Mouse (Mus musculus) kidney, adult 2 months (tissue): Measurements from ENCODE around the gene Dtnb. TPM values are rescaled to one million over a fixed set of nuclear protein-coding genes. Genes with fewer than 3 reads are reported as not detected.

Source experiments
- DNase-seq: peaks from one replicate; pipeline ENCODE4 v3.0.0; 2021
- H3K27ac ChIP-seq: fragments of 200-500 bp; 2 replicates; pipeline ENCODE4 v1.5.1; 2012; ENCODE audit warnings: low read depth, low read length, control low read depth, inconsistent platforms; ENCODE audit not compliant: insufficient read depth
- H3K27me3 ChIP-seq: fragments of 200-500 bp; replicated peaks from 2 replicates; pipeline ENCODE4 v1.6.1; 2012; ENCODE audit warnings: mild to moderate bottlenecking, moderate library complexity, low read length, inconsistent platforms; ENCODE audit not compliant: control insufficient read depth, insufficient read depth
- H3K36me3 ChIP-seq: fragments of 200-500 bp; 2 replicates; pipeline ENCODE4 v1.6.1; 2012; ENCODE audit warnings: mild to moderate bottlenecking, moderate library complexity, low read length, inconsistent platforms; ENCODE audit not compliant: control insufficient read depth, insufficient read depth
- H3K4me1 ChIP-seq: fragments of 200-500 bp; 2 replicates; pipeline ENCODE4 v1.6.1; 2011; ENCODE audit warnings: low read length; ENCODE audit not compliant: control insufficient read depth, insufficient read depth
- H3K4me3 ChIP-seq: fragments of 200-500 bp; 2 replicates; pipeline ENCODE4 v1.5.1; 2011; ENCODE audit warnings: mild to moderate bottlenecking, low read depth, low read length, control low read depth; ENCODE audit not compliant: insufficient read depth
- CTCF ChIP-seq: fragments of 200-500 bp; conservative IDR thresholded peaks from 2 replicates; pipeline ENCODE4 v1.5.1; 2011; ENCODE audit warnings: low read depth, mild to moderate bottlenecking, control low read depth, low read length, moderate library complexity, mixed read lengths; ENCODE audit not compliant: insufficient read depth, insufficient read length
- POLR2A ChIP-seq: fragments of 200-500 bp; IDR thresholded peaks from one replicate; pipeline ENCODE4 v1.6.1; 2011; ENCODE audit warnings: low read depth, low read length, control low read depth
- WGBS: fragments of 180-500 bp; shearing (Covaris S2); methylation state at CpG from one replicate; pipeline ENCODE4 v1.1.7; 2018; 5-methylcytosine and 5-hydroxymethylcytosine counted together
- polyA plus RNA-seq: library from polyadenylated mRNA; depleted of rRNA; stranded (reverse); fragments of >200 nt; gene quantifications from 2 replicates; pipeline ENCODE4 v1.2.3, GENCODE M21; 2012

The Dtnb gene
- polyA plus RNA-seq, 1 experiment: 60.5 TPM

DNA sequence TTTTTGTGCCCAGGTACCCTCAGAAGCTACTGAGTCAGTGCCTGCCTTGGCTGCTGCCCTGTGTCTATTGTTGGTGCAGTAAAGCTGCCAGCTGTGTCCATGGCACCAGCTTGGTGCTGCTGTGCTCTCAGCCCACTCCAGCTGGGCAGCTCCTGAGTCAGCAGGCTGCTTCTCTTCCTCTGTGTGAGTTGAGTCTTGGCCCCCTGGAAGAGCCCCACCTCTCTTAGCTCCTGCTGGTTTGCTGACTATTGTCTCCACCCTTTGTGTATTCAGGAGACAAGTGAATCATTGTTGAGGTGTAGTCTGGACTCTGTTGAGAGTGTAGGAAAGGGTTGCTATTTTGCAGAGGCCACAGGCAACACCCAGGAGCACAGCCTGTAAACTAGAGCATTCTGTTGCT lies 90.5 kb downstream of the Dtnb start:
- H3K27me3 ChIP-seq: no peaks in the 10 kb centered on the region
- no peaks in the 10 kb centered on the region for H3K36me3 ChIP-seq
- no peak for DNase-seq
- H3K4me3 ChIP-seq: no peak overlapping the region
- H3K4me1 ChIP-seq: no peaks in the 10 kb centered on the region
- no peak for TF ChIP-seq POLR2A
- no peak overlapping the region for H3K27ac ChIP-seq

DNA sequence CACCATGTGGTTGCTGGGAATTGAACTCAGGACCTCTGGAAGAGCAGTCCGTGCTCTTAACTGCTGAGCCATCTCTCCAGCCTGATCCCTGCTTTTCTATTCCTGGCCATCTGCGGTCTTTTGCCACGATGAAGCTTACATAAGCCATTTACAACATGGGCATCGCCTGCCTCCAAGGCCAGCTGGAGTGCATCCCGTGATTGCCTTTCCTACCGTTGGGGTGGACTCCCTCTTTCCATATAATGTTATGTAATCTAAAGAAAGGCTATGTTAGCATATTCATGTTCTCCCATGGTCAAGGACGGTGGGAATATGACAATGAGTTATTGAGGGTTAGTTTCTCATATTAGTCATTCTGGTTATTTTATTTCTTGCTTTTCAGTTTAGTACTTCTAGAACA lies 91.2 kb downstream of the Dtnb start:
- no peak for DNase-seq
- H3K4me1 ChIP-seq: no peaks in the 10 kb centered on the region
- no peak overlapping the region for H3K4me3 ChIP-seq
- no peaks in the 10 kb centered on the region for H3K36me3 ChIP-seq
- TF ChIP-seq POLR2A (no peak), CTCF (no peak)
- H3K27me3 ChIP-seq: no peaks in the 10 kb centered on the region
- H3K27ac ChIP-seq: no peak overlapping the region
- WGBS: 91% methylated on average over 7 of the region's 7 CpGs

DNA sequence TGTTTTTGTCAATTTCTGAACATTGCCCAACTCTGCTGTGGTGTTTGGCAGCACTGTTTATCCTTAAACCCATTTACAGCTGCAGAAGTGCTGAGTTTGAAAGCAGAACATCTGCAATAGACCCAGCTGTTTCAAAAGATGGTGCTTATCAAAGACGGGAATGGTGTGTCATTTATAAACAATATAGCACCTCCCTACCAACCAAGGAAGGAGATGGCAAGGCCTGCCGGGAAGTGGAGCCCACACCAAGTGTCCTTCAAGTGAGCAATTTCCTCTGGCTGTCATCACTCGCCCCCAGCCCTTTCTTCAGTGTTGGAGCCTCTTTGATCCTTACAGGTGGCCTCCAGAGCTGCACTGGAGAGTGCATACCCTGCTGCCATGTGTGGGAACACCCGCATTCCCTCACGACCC lies 97.8 kb downstream of the Dtnb start:
- no peak overlapping the region for H3K4me3 ChIP-seq
- 63% methylated on average over 5 of the region's 5 CpGs for WGBS
- H3K4me1 ChIP-seq: no peaks in the 10 kb centered on the region
- H3K36me3 ChIP-seq: no peaks in the 10 kb centered on the region
- H3K27me3 ChIP-seq: no peaks in the 10 kb centered on the region
- no peak overlapping the region for H3K27ac ChIP-seq
- DNase-seq: no peak
- TF ChIP-seq POLR2A: no peak

DNA sequence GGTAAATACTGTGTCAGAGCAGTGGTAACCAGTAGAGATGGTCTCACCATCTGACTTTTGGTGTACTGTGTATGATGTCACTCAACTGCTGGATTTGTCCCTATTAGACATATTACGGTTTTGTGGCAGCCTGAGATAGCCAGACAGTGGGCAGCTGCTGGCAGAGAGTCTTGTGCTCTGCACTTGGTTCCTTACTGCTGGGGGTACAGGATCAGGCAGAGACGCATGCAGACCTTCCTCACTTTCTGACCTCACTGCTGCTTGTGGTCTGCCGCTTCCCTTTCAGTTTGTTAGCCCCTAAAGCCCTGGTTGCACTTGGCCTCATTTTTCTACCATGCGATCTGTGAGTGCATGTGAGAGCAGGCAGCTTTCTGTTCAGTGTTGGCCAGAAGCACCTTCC lies 98.9 kb downstream of the Dtnb start:
- Histone ChIP-seq H3K4me1 (no peaks in the 10 kb centered on the region), H3K27ac (no peak overlapping the region), H3K36me3 (no peaks in the 10 kb centered on the region), H3K27me3 (no peaks in the 10 kb centered on the region), H3K4me3 (no peak overlapping the region)
- TF ChIP-seq POLR2A (no peak), CTCF (no peak)
- no peak for DNase-seq
- 91% methylated on average over 4 of the region's 4 CpGs for WGBS

DNA sequence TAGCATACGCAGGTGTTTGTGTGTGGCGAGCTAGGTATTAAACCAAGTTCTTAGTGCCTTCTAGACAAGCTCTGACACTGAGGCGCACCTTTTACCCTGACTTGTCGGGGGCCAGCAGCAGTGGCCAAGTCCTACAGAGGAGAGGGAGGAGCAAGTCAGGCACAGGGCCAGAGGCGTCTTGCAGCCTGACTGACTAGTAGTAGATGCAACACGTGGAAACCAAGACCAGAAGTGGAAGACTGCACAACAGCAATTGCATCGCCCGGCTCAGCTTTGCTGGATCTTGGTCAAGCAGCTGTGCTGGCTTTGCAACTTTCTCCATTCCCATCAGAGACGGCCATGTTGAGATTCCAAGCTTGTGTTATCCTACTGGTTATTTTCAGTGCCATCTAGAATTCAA lies 100.6 kb downstream of the Dtnb start:
- Histone ChIP-seq H3K27me3 (no peaks in the 10 kb centered on the region), H3K27ac (no peak overlapping the region), H3K36me3 (no peaks in the 10 kb centered on the region), H3K4me3 (no peak overlapping the region), H3K4me1 (no peaks in the 10 kb centered on the region)
- no peak for TF ChIP-seq CTCF
- TF ChIP-seq POLR2A: no peak
- DNase-seq: no peak
- WGBS: 87% methylated on average over 9 of the region's 9 CpGs

DNA sequence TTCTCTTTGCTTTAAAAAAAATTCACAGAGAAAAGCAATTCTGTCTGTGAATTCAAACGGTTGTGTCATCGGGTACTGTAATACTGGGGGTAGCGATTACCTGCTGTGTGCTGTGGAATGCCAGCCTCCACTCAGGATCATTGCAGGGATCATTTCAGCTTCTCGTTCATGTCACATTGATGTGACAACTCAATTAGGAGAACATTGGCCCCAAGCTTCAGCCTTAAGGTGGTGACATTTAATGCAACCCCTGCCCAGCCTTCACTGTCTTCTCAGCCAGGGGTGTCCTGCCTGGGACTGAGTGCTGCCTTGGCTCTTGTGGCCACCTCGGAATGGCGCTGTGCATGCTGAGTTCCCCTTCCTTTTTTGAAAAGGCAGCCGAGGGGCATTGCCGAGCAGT lies 101.7 kb downstream of the Dtnb start:
- H3K36me3 ChIP-seq: no peaks in the 10 kb centered on the region
- DNase-seq: no peak
- H3K27me3 ChIP-seq: no peaks in the 10 kb centered on the region
- TF ChIP-seq POLR2A (no peak), CTCF (no peak)
- H3K27ac ChIP-seq: no peak overlapping the region
- WGBS: 75% methylated on average over 8 of the region's 8 CpGs
- H3K4me3 ChIP-seq: no peak overlapping the region
- no peaks in the 10 kb centered on the region for H3K4me1 ChIP-seq

DNA sequence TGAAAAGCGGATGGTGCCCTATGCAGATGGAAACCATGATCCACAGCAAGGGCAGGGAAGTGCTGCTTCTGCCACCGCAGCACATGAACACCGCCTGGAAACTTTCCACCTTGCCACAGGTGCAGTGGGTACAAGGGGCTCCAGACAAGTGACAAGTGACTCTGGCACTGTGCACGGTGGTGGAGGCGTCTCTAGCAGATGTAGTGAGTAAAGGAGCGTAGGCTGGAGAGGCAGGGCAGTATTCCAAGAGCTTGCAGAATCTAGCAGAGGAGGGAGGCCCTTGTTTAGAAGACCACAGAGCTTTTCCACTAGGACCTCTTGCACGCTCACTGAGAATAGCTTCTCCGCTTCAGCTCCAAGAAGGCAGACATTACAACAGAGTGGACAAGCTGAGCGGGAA lies 102.7 kb downstream of the Dtnb start:
- 92% methylated on average over 9 of the region's 9 CpGs for WGBS

DNA sequence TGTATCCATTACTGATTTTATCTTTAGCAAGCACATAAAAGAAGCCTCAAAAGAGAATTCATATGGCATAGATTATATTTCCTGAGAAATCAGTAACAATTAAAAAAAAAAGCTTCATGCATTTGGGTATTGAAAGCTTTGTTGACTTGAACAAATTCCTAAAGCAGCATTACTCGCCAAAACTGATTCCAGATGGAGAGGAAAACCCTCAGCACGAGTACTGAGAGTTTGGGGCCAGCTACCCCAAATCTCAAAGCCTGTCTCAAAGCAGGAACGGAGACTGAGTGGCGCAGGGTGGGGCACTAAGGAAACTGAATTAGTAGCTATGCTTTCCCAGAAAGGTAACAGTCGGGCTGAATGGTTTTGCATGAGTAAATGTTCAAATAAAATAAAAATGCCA lies 108.5 kb downstream of the Dtnb start:
- H3K4me1 ChIP-seq: no peaks in the 10 kb centered on the region
- TF ChIP-seq CTCF (no peak), POLR2A (no peak)
- no peaks in the 10 kb centered on the region for H3K36me3 ChIP-seq
- H3K27ac ChIP-seq: no peak overlapping the region
- no peaks in the 10 kb centered on the region for H3K27me3 ChIP-seq
- DNase-seq: no peak
- 87% methylated on average over 5 of the region's 5 CpGs for whole genome bisulfite sequencing
- H3K4me3 ChIP-seq: no peak overlapping the region

More for the DNA sequence above, 102.7 kb downstream of the Dtnb start:
- no peak for TF ChIP-seq CTCF
- TF ChIP-seq POLR2A: no peak
- Histone ChIP-seq H3K27ac (no peak overlapping the region), H3K4me1 (no peaks in the 10 kb centered on the region), H3K4me3 (no peak overlapping the region), H3K27me3 (no peaks in the 10 kb centered on the region), H3K36me3 (no peaks in the 10 kb centered on the region)
- DNase-seq: no peak
